Mouse (Mus musculus) spleen, adult 2 months (tissue): ENCODE measurements at regions not wholly inside any gene's neighbourhood (a gene's known extent, or its start where the extent isn't known, plus 50 kb on each side); places are given as distances from the start of the nearest gene placed in this dataset.

Experiments used
- CTCF ChIP-seq: fragments of 200-500 bp; IDR thresholded peaks from 2 replicates; pipeline ENCODE4 v1.5.1; 2011; ENCODE audit warnings: mild to moderate bottlenecking, inconsistent platforms; ENCODE audit not compliant: insufficient read depth, insufficient read length, insufficient replicate concordance; ENCODE audit errors: extremely low read depth
- POLR2A ChIP-seq: fragments of 200-500 bp; IDR thresholded peaks from 2 replicates; pipeline ENCODE4 v1.6.1; 2011; ENCODE audit warnings: low read depth, low read length, inconsistent platforms

- TF ChIP-seq CTCF: no peak
- TF ChIP-seq POLR2A: no peak
These were observed 242.4 kb upstream of the Pmfbp1 start for GRCm38 (mm10) chr8:109251360-109251798.
